Mouse (Mus musculus) cortical plate, adult 2 months (tissue): ENCODE data around the gene Gmeb2.

Experiments
- CTCF ChIP-seq: fragments of 200-500 bp; IDR thresholded peaks from 2 replicates; pipeline ENCODE4 v1.5.1; 2011; ENCODE audit warnings: mild to moderate bottlenecking, control low read depth, low read length; ENCODE audit not compliant: insufficient read depth; ENCODE audit errors: extremely low read depth
- POLR2A ChIP-seq: fragments of 200-500 bp; IDR thresholded peaks from 2 replicates; pipeline ENCODE4 v1.6.1; 2011; ENCODE audit warnings: mild to moderate bottlenecking, low read length, control low read depth; ENCODE audit not compliant: insufficient read depth; ENCODE audit errors: extremely low read depth

- TF ChIP-seq POLR2A: no peak
- no peak for TF ChIP-seq CTCF
These were observed 44.7 kb upstream of the Gmeb2 start for GRCm38 (mm10) chr2:181332542-181332941.
